Mouse (Mus musculus) forebrain, embryonic 13.5 days (tissue): ENCODE data around the gene Wdr48. TPM values are rescaled to one million over a fixed set of nuclear protein-coding genes. Genes with fewer than 3 reads are reported as not detected.

Experiments used
- ATAC-seq: fragments of 200-750 bp; cut with Nextera tagmentation; 2 replicates; pipeline ENCODE4 v1.8.0; 2017
- H3K27ac ChIP-seq: fragments of 300-500 bp; sonication (generic); 2 replicates; pipeline ENCODE4 v1.5.1; 2015; ENCODE audit warnings: inconsistent platforms, mild to moderate bottlenecking, moderate library complexity
- H3K27me3 ChIP-seq: fragments of 300-500 bp; sonication (generic); 2 replicates; pipeline ENCODE4 v1.6.1; 2015; ENCODE audit warnings: mild to moderate bottlenecking, inconsistent platforms
- H3K36me3 ChIP-seq: fragments of 300-500 bp; sonication (generic); 2 replicates; pipeline ENCODE4 v1.6.1; 2015; ENCODE audit warnings: mild to moderate bottlenecking, inconsistent platforms; ENCODE audit not compliant: poor library complexity, severe bottlenecking
- H3K4me1 ChIP-seq: fragments of 300-500 bp; sonication (generic); 2 replicates; pipeline ENCODE4 v1.6.1; 2015; ENCODE audit warnings: inconsistent platforms
- H3K4me2 ChIP-seq: fragments of 300-500 bp; sonication (generic); 2 replicates; pipeline ENCODE4 v1.6.1; 2015; ENCODE audit warnings: inconsistent platforms, mild to moderate bottlenecking, moderate library complexity
- H3K4me3 ChIP-seq: fragments of 300-500 bp; sonication (generic); 2 replicates; pipeline ENCODE4 v1.5.1; 2015; ENCODE audit warnings: mild to moderate bottlenecking, inconsistent platforms
- H3K9ac ChIP-seq: fragments of 300-500 bp; sonication (generic); 2 replicates; pipeline ENCODE4 v1.6.1; 2015; ENCODE audit warnings: mild to moderate bottlenecking, inconsistent platforms
- H3K9me3 ChIP-seq: fragments of 300-500 bp; sonication (generic); replicated peaks from 2 replicates; pipeline ENCODE4 v1.6.1; 2016; ENCODE audit warnings: inconsistent platforms
- whole genome bisulfite sequencing: fragments of 180-500 bp; shearing (Covaris S2); methylation state at CpG from one replicate; pipeline ENCODE4 v1.1.7; 2015; 5-methylcytosine and 5-hydroxymethylcytosine counted together
- polyA plus RNA-seq: library from polyadenylated mRNA; unstranded; fragments of >200 nt; fragmentation: Nextera tagmentation; extraction: Ambion mirVana; gene quantifications from 2 replicates; pipeline ENCODE4 v1.2.1, GENCODE M21; 2015

Gene Wdr48
- polyA plus RNA-seq, 1 experiment from 2014 or later, result 67.7 TPM

GRCm38 (mm10) chr9:119932358-119932757 lies 37.7 kb downstream of the Wdr48 start:
- 89% methylated on average over 12 of the region's 12 CpGs for WGBS
- ATAC-seq, result no peak

GRCm38 (mm10) chr9:119933675-119934074 lies 39.0 kb downstream of the Wdr48 start:
- H3K9me3 ChIP-seq, result no peaks in the 10 kb centered on the region

More at GRCm38 (mm10) chr9:119932358-119932757, 37.7 kb downstream of the Wdr48 start:
- no peaks in the 10 kb centered on the region for H3K27me3 ChIP-seq
- peaks cover 10% of the 10 kb centered on the region for H3K4me1 ChIP-seq
- H3K9ac ChIP-seq, result no peak overlapping the region
- no peak overlapping the region for H3K27ac ChIP-seq
- H3K4me2 ChIP-seq, result no peak overlapping the region
- H3K36me3 ChIP-seq, result peaks cover 55% of the 10 kb centered on the region
- H3K9me3 ChIP-seq, result no peaks in the 10 kb centered on the region
- H3K4me3 ChIP-seq, result no peak overlapping the region

GRCm38 (mm10) chr9:119937005-119937773 lies 42.5 kb downstream of the Wdr48 start, which contains the start of the genes Gorasp1 and Ttc21a:
Gorasp1 (minus strand) TSS chr9:119937565.
Ttc21a (plus strand) TSS chr9:119937606.
- Histone ChIP-seq H3K4me2 (peak within 1 kb of the TSS; percentile 83), H3K27ac (0 out of 2 replicates have a peak within 1 kb of the TSS, but pooled peaks have one; percentile 48), H3K9ac (peak within 1 kb of the TSS; percentile 91), H3K36me3 (peaks cover 8% of the 10 kb centered on the region), H3K27me3 (no peaks in the 10 kb centered on the region), H3K4me1 (peaks cover 15% of the 10 kb centered on the region), H3K4me3 (peak within 1 kb of the TSS; percentile 78), H3K9me3 (no peaks in the 10 kb centered on the region)
- WGBS, result 1% methylated on average over 40 of the region's 40 CpGs
- ATAC-seq, result peak; percentile 97

More at GRCm38 (mm10) chr9:119933675-119934074, 39.0 kb downstream of the Wdr48 start:
- H3K4me1 ChIP-seq, result peaks cover 15% of the 10 kb centered on the region
- peaks cover 42% of the 10 kb centered on the region for H3K36me3 ChIP-seq
- no peak overlapping the region for H3K4me3 ChIP-seq
- H3K27me3 ChIP-seq, result no peaks in the 10 kb centered on the region
- no peak overlapping the region for H3K27ac ChIP-seq
- 100% methylated on average over 6 of the region's 6 CpGs for WGBS
- H3K4me2 ChIP-seq, result no peak overlapping the region
- H3K9ac ChIP-seq, result no peak overlapping the region
- no peak for ATAC-seq

GRCm38 (mm10) chr9:119938496-119938895 lies 43.8 kb downstream of the Wdr48 start:
- Histone ChIP-seq H3K4me1 (peaks cover 15% of the 10 kb centered on the region), H3K9ac (no peak overlapping the region), H3K9me3 (no peaks in the 10 kb centered on the region), H3K27ac (no peak overlapping the region), H3K36me3 (no peaks in the 10 kb centered on the region), H3K4me2 (0 out of 2 replicates have a peak overlapping the region, but pooled peaks have one; percentile 83), H3K4me3 (no peak overlapping the region), H3K27me3 (no peaks in the 10 kb centered on the region)
- 85% methylated on average over 4 of the region's 4 CpGs for WGBS
- ATAC-seq, result no peak

GRCm38 (mm10) chr9:119939646-119940045 lies 45.0 kb downstream of the Wdr48 start:
- H3K4me2 ChIP-seq, result no peak overlapping the region
- H3K4me3 ChIP-seq, result no peak overlapping the region
- ATAC-seq, result no peak
- H3K36me3 ChIP-seq, result no peaks in the 10 kb centered on the region
- 74% methylated on average over 10 of the region's 10 CpGs for WGBS
- H3K27ac ChIP-seq, result no peak overlapping the region
- no peaks in the 10 kb centered on the region for H3K27me3 ChIP-seq
- H3K9me3 ChIP-seq, result no peaks in the 10 kb centered on the region
- no peak overlapping the region for H3K9ac ChIP-seq
- H3K4me1 ChIP-seq, result peaks cover 15% of the 10 kb centered on the region

- no peak overlapping the region for H3K27ac ChIP-seq
- H3K27me3 ChIP-seq, result no peaks in the 10 kb centered on the region
- H3K9ac ChIP-seq, result no peak overlapping the region
- no peak overlapping the region for H3K4me2 ChIP-seq
- WGBS, result 78% methylated on average over 5 of the region's 5 CpGs
- ATAC-seq, result no peak
- H3K4me1 ChIP-seq, result peaks cover 12% of the 10 kb centered on the region
- no peaks in the 10 kb centered on the region for H3K36me3 ChIP-seq
- H3K4me3 ChIP-seq, result no peak overlapping the region
- no peaks in the 10 kb centered on the region for H3K9me3 ChIP-seq
Observed at GRCm38 (mm10) chr9:119941407-119941806, 46.7 kb downstream of the Wdr48 start.

GRCm38 (mm10) chr9:119941861-119942260 lies 47.2 kb downstream of the Wdr48 start:
- no peaks in the 10 kb centered on the region for H3K36me3 ChIP-seq
- no peak overlapping the region for H3K4me2 ChIP-seq
- no peaks in the 10 kb centered on the region for H3K9me3 ChIP-seq
- WGBS, result 89% methylated on average over 14 of the region's 14 CpGs
- peaks cover 7% of the 10 kb centered on the region for H3K4me1 ChIP-seq
- H3K4me3 ChIP-seq, result no peak overlapping the region
- no peak for ATAC-seq
- H3K27me3 ChIP-seq, result no peaks in the 10 kb centered on the region
- H3K9ac ChIP-seq, result no peak overlapping the region
- H3K27ac ChIP-seq, result no peak overlapping the region

GRCm38 (mm10) chr9:119943326-119943725 lies 48.6 kb downstream of the Wdr48 start:
- no peaks in the 10 kb centered on the region for H3K36me3 ChIP-seq
- no peak overlapping the region for H3K27ac ChIP-seq
- no peak overlapping the region for H3K9ac ChIP-seq
- H3K4me3 ChIP-seq, result no peak overlapping the region
- H3K27me3 ChIP-seq, result no peaks in the 10 kb centered on the region
- WGBS, result 31% methylated on average over 1 of the region's 1 CpGs
- no peak for ATAC-seq
- no peaks in the 10 kb centered on the region for H3K9me3 ChIP-seq
- H3K4me2 ChIP-seq, result no peak overlapping the region
- no peaks in the 10 kb centered on the region for H3K4me1 ChIP-seq

- H3K9me3 ChIP-seq, result no peaks in the 10 kb centered on the region
- no peaks in the 10 kb centered on the region for H3K27me3 ChIP-seq
- no peak overlapping the region for H3K4me2 ChIP-seq
- H3K4me3 ChIP-seq, result no peak overlapping the region
- no peak overlapping the region for H3K27ac ChIP-seq
- 76% methylated on average over 12 of the region's 12 CpGs for whole genome bisulfite sequencing
- H3K9ac ChIP-seq, result no peak overlapping the region
- no peaks in the 10 kb centered on the region for H3K36me3 ChIP-seq
- ATAC-seq, result no peak
- H3K4me1 ChIP-seq, result no peaks in the 10 kb centered on the region
Observed at GRCm38 (mm10) chr9:119945173-119945900, 50.7 kb downstream of the Wdr48 start.

GRCm38 (mm10) chr9:119948804-119949203 lies 54.1 kb downstream of the Wdr48 start:
- H3K27me3 ChIP-seq, result no peaks in the 10 kb centered on the region
- no peak overlapping the region for H3K4me2 ChIP-seq
- no peak overlapping the region for H3K27ac ChIP-seq
- no peak overlapping the region for H3K4me3 ChIP-seq
- H3K4me1 ChIP-seq, result no peaks in the 10 kb centered on the region
- no peak overlapping the region for H3K9ac ChIP-seq
- WGBS, result 69% methylated on average over 3 of the region's 3 CpGs
- no peaks in the 10 kb centered on the region for H3K9me3 ChIP-seq
- no peak for ATAC-seq
- H3K36me3 ChIP-seq, result no peaks in the 10 kb centered on the region

- ATAC-seq, result 0 out of 2 replicates have a peak, but pooled peaks have one; percentile 45
- peak overlapping the region; percentile 5; the same call in 1 of the 2 replicates for H3K27ac ChIP-seq
- H3K4me2 ChIP-seq, result no peak overlapping the region
- H3K4me1 ChIP-seq, result no peaks in the 10 kb centered on the region
- WGBS, result 55% methylated on average over 6 of the region's 6 CpGs
- no peak overlapping the region for H3K4me3 ChIP-seq
- H3K36me3 ChIP-seq, result no peaks in the 10 kb centered on the region
- H3K27me3 ChIP-seq, result no peaks in the 10 kb centered on the region
- H3K9ac ChIP-seq, result no peak overlapping the region
- no peaks in the 10 kb centered on the region for H3K9me3 ChIP-seq
Observed at GRCm38 (mm10) chr9:119950434-119950833, 55.8 kb downstream of the Wdr48 start.

- H3K27me3 ChIP-seq, result no peaks in the 10 kb centered on the region
- H3K4me1 ChIP-seq, result no peaks in the 10 kb centered on the region
- no peaks in the 10 kb centered on the region for H3K36me3 ChIP-seq
- no peak overlapping the region for H3K27ac ChIP-seq
- WGBS, result 86% methylated on average over 9 of the region's 9 CpGs
- H3K4me2 ChIP-seq, result no peak overlapping the region
- ATAC-seq, result no peak
- H3K9me3 ChIP-seq, result no peaks in the 10 kb centered on the region
- no peak overlapping the region for H3K4me3 ChIP-seq
- H3K9ac ChIP-seq, result no peak overlapping the region
Observed at GRCm38 (mm10) chr9:119951388-119951787, 56.7 kb downstream of the Wdr48 start.
